Mouse (Mus musculus) lung, adult 2 months (tissue): ENCODE results near the gene Hs2st1.

ENCODE experiments used
- CTCF ChIP-seq: fragments of 200-500 bp; IDR thresholded peaks from 2 replicates; pipeline ENCODE4 v1.5.1; 2011; ENCODE audit warnings: mild to moderate bottlenecking, low read length, control low read depth; ENCODE audit not compliant: insufficient read depth
- POLR2A ChIP-seq: fragments of 200-500 bp; IDR thresholded peaks from 2 replicates; pipeline ENCODE4 v1.6.1; 2011; ENCODE audit warnings: low read depth, mild to moderate bottlenecking, control low read depth, low read length, borderline replicate concordance; ENCODE audit errors: extremely low read depth

- TF ChIP-seq CTCF, result no peak
- TF ChIP-seq POLR2A, result no peak
Observed at GRCm38 (mm10) chr3:144471954-144472353, 98.0 kb downstream of the Hs2st1 start.
